Mouse (Mus musculus) thymus, adult 2 months (tissue): Measurements from ENCODE around the gene Lsamp.

Experiments
- CTCF ChIP-seq: fragments of 200-500 bp; IDR thresholded peaks from 2 replicates; pipeline ENCODE4 v1.5.1; 2012; ENCODE audit warnings: mild to moderate bottlenecking, control low read depth, low read length, moderate library complexity, borderline replicate concordance; ENCODE audit not compliant: control insufficient read depth, poor library complexity, insufficient read depth; ENCODE audit errors: extremely low read depth
- POLR2A ChIP-seq: fragments of 200-500 bp; IDR thresholded peaks from 2 replicates; pipeline ENCODE4 v1.6.1; 2012; ENCODE audit warnings: mild to moderate bottlenecking, low read length, control low read depth, moderate library complexity; ENCODE audit not compliant: control insufficient read depth, poor library complexity, insufficient read depth; ENCODE audit errors: extremely low read depth

- TF ChIP-seq CTCF (no peak), POLR2A (no peak)
These were observed 1225.9 kb downstream of the Lsamp start for GRCm38 (mm10) chr16:41210055-41210454.
